Mouse (Mus musculus) kidney, adult 2 months (tissue): Measurements from ENCODE around the gene Hoxb4. TPM values are rescaled to one million over a fixed set of nuclear protein-coding genes. Genes with fewer than 3 reads are reported as not detected.

ENCODE experiments used
- DNase-seq: peaks from one replicate; pipeline ENCODE4 v3.0.0; 2021
- H3K27ac ChIP-seq: fragments of 200-500 bp; 2 replicates; pipeline ENCODE4 v1.5.1; 2012; ENCODE audit warnings: low read depth, low read length, control low read depth, inconsistent platforms; ENCODE audit not compliant: insufficient read depth
- H3K27me3 ChIP-seq: fragments of 200-500 bp; replicated peaks from 2 replicates; pipeline ENCODE4 v1.6.1; 2012; ENCODE audit warnings: mild to moderate bottlenecking, moderate library complexity, low read length, inconsistent platforms; ENCODE audit not compliant: control insufficient read depth, insufficient read depth
- H3K36me3 ChIP-seq: fragments of 200-500 bp; 2 replicates; pipeline ENCODE4 v1.6.1; 2012; ENCODE audit warnings: mild to moderate bottlenecking, moderate library complexity, low read length, inconsistent platforms; ENCODE audit not compliant: control insufficient read depth, insufficient read depth
- H3K4me1 ChIP-seq: fragments of 200-500 bp; 2 replicates; pipeline ENCODE4 v1.6.1; 2011; ENCODE audit warnings: low read length; ENCODE audit not compliant: control insufficient read depth, insufficient read depth
- H3K4me3 ChIP-seq: fragments of 200-500 bp; 2 replicates; pipeline ENCODE4 v1.5.1; 2011; ENCODE audit warnings: mild to moderate bottlenecking, low read depth, low read length, control low read depth; ENCODE audit not compliant: insufficient read depth
- CTCF ChIP-seq: fragments of 200-500 bp; conservative IDR thresholded peaks from 2 replicates; pipeline ENCODE4 v1.5.1; 2011; ENCODE audit warnings: low read depth, mild to moderate bottlenecking, control low read depth, low read length, moderate library complexity, mixed read lengths; ENCODE audit not compliant: insufficient read depth, insufficient read length
- POLR2A ChIP-seq: fragments of 200-500 bp; IDR thresholded peaks from one replicate; pipeline ENCODE4 v1.6.1; 2011; ENCODE audit warnings: low read depth, low read length, control low read depth
- WGBS: fragments of 180-500 bp; shearing (Covaris S2); methylation state at CpG from one replicate; pipeline ENCODE4 v1.1.7; 2018; 5-methylcytosine and 5-hydroxymethylcytosine counted together
- polyA plus RNA-seq: library from polyadenylated mRNA; depleted of rRNA; stranded (reverse); fragments of >200 nt; gene quantifications from 2 replicates; pipeline ENCODE4 v1.2.3, GENCODE M21; 2012

Gene Hoxb4
- polyA plus RNA-seq, 1 experiment: 12.6 TPM

DNA sequence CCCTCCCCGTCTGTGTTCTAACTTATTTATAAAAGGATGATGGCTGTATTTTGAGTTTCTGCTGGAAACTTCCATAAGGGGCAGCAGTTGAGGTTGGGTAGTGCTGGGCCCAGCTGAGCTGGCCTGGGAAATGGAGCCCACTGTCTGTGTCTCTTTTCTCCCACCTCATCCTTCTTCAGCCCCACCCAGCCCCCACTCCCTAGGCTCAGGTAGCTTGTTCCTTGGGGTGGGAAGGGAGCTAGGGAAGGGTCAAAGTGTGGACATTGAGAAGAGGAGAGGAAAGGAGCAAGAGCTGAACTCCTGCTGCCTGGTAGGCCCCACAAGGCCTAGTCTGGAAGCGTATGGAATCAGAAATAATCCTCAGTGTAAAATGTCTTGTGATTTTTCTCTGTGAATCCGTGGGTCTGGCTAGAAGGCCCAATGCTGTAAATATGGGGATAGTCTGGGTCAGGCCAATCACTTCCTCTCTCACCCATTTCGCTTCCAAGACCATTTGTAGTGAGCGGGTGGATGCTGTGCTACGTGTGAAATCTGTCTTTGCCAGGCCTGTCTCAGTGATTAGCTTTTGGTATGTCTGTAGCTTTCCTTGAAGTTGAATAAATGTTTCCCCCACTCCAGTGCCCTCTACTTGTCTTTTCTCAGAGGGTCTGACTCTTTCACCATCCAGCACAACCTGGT, 12.4 kb upstream of the Hoxb4 start:
- Histone ChIP-seq H3K36me3 (peaks cover 2% of the 10 kb centered on the region; the same call in 1 of the 2 replicates), H3K27me3 (no peaks in the 10 kb centered on the region), H3K4me3 (peak overlapping the region; percentile 57), H3K4me1 (peaks cover 12% of the 10 kb centered on the region; the same call in 1 of the 2 replicates), H3K27ac (peak overlapping the region; percentile 92)
- 40% methylated on average over 6 of the region's 6 CpGs for WGBS
- TF ChIP-seq CTCF: no peak
- TF ChIP-seq POLR2A: no peak
- peak; percentile 33 for DNase-seq

DNA sequence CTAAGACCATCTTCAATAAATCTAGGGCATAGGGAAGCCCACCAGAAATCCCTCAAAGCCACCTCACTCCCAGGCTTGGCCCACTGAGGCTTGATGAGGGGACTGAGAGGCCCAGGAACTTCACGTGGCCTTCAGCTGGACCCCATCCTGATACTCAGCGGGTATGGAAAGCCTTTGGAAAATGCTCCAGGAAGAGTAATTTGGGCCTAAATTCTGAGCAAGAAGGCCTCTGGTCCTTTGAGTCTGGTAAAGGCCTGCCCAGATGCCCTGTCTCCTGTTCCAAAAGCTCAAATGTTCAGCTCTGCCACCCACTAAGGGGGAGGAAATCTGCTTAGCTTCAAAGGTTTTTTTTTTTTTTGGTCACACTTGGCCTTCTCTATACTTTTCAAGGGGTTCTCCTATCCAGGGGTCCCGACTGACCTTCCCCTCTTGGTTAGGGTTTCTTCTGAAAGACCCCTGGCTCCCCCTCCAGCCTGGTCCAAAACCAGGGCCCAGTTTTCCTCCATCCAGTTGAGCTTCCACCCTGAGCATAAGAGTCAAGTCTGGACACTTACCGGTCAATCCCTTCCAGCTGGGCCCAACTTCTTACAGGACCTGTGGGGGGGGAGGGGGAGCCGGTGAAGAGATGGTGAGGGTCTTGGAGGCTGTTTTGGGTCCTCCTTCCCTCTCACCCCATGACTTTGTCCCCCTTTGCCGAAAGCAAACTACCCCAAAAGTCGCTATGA, 11.7 kb upstream of the Hoxb4 start:
- no peaks in the 10 kb centered on the region; the same call in 1 of the 2 replicates for H3K36me3 ChIP-seq
- H3K27me3 ChIP-seq: no peaks in the 10 kb centered on the region
- H3K27ac ChIP-seq: peak overlapping the region; percentile 92
- TF ChIP-seq POLR2A (no peak), CTCF (no peak)
- peak overlapping the region; percentile 57 for H3K4me3 ChIP-seq
- H3K4me1 ChIP-seq: peaks cover 12% of the 10 kb centered on the region; the same call in 1 of the 2 replicates
- DNase-seq: peak; percentile 29
- WGBS: 34% methylated on average over 7 of the region's 7 CpGs

GRCm38 (mm10) chr11:96306908-96307269, 11.2 kb upstream of the Hoxb4 start:
- Histone ChIP-seq H3K27ac (peak overlapping the region; percentile 92), H3K36me3 (no peaks in the 10 kb centered on the region; the same call in 1 of the 2 replicates), H3K4me3 (peak overlapping the region; percentile 57), H3K4me1 (peaks cover 12% of the 10 kb centered on the region; the same call in 1 of the 2 replicates), H3K27me3 (no peaks in the 10 kb centered on the region)
- TF ChIP-seq POLR2A (no peak), CTCF (no peak)
- peak; percentile 73 for DNase-seq
- 27% methylated on average over 13 of the region's 13 CpGs for WGBS

DNA sequence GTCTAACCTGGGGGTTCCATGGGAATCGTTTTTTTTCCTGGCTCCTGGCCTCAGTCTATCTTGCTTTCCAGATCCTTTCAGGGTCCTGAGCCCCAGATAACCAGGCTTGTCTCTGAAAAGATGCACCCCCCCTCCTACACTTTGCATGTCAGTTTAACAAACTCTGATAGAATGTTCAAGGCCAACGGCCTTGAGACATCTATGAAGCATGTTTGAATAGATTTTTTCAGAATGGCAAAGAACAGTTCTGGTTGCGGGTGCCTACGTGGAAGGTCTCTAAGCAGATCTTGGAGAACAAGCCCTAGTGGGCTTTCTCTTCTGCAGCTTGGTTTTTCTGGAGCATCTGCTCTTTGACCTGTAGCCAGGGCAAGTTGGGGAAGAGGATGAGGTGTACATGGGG, 9.3 kb upstream of the Hoxb4 start:
- H3K36me3 ChIP-seq: no peaks in the 10 kb centered on the region
- H3K4me1 ChIP-seq: peaks cover 17% of the 10 kb centered on the region; the same call in 1 of the 2 replicates
- peak overlapping the region; percentile 92 for H3K27ac ChIP-seq
- 29% methylated on average over 4 of the region's 4 CpGs for WGBS
- H3K4me3 ChIP-seq: peak overlapping the region; percentile 33
- DNase-seq: peak; percentile 21
- no peak for TF ChIP-seq POLR2A
- no peak for TF ChIP-seq CTCF
- no peaks in the 10 kb centered on the region for H3K27me3 ChIP-seq

DNA sequence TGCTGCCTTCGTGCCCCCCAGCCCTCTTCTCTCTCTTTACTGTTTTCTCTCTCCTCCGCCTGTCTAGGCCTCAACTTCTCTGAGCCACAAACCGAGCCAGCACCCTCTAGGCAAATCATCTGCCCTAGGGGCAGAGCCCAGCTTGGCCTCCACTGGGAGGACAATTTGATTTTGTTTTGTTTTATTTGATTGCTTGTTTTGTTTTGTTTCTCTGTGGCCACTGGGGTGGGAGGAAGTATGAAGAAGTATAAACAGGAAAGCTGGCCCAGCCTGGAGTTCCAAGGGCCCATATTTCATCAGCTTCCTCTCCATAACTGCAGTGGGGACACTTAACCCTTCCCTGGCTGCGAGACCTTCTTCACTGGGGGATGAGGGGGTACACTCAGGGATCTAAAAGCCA, 8.8 kb upstream of the Hoxb4 start:
- TF ChIP-seq POLR2A (no peak), CTCF (no peak)
- peak; percentile 85 for DNase-seq
- H3K27ac ChIP-seq: peak overlapping the region; percentile 92
- H3K27me3 ChIP-seq: no peaks in the 10 kb centered on the region
- no peaks in the 10 kb centered on the region for H3K36me3 ChIP-seq
- WGBS: 21% methylated on average over 4 of the region's 4 CpGs
- peaks cover 18% of the 10 kb centered on the region; the same call in 1 of the 2 replicates for H3K4me1 ChIP-seq
- peak overlapping the region; percentile 33 for H3K4me3 ChIP-seq

DNA sequence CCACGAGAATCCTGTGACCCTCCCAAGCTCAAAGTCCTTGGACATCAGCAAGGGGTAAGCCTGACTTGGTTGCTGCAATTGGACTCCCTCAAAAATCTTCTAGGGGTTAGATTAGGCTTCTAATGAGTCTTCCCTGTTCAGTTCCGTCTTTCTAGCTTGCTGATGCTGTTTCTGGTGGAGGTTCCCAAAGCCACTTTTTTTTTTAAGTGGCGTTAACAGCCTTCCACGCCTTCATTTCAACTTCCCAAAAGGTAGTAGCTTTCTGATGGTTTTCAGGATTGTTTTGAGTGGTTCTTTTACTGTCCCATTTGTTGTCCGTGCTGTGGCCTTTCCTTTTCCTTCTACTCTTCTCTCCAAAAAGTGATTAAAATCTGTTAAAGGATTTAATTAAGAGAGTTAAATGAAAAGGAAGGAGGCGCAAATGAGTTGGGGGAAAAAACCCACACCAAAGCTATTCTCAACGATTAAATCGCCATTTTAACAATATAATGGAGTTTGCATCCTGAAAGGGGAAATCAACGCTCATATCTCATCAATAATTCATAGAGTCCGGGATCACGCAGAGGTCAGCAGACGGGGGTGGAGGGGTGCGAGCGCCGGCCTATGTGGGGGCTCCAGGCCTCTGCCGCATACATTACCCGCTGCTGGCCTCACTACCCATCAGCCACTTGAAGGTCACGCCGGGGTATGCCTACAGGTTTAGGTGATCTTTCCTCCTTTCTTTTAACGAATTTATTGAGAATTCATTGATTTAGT, 7.7 kb upstream of the Hoxb4 start:
- TF ChIP-seq POLR2A: no peak
- TF ChIP-seq CTCF: no peak
- 14% methylated on average over 20 of the region's 20 CpGs for WGBS
- peak; percentile 53 for DNase-seq
- H3K36me3 ChIP-seq: no peaks in the 10 kb centered on the region
- H3K4me3 ChIP-seq: peak overlapping the region; percentile 38
- H3K4me1 ChIP-seq: peaks cover 18% of the 10 kb centered on the region; the same call in 1 of the 2 replicates
- H3K27me3 ChIP-seq: no peaks in the 10 kb centered on the region
- H3K27ac ChIP-seq: peak overlapping the region; percentile 92
